10 mouse cellular contexts compared by ENCODE assay signal in genomic region chr6:120927765-120928164, GRCm38 (mm10). TPM values are rescaled to one million over a fixed set of nuclear protein-coding genes. Genes with fewer than 3 reads are reported as not detected.
DNase-seq lines count a peak whose midpoint lies in the region; ATAC-seq and TF ChIP-seq lines count a peak whose summit lies in the region.
"Had no signal": no experiment of that assay in that cellular context is flagged by ENCODE, and none has a peak within 500 bp of the region (broad histone marks: within the 10 kb centered on the region; RNA-seq: fewer than 3 reads in every experiment).

No protein-coding gene starts in this region.

- no peak for ATAC-seq in granulocyte monocyte progenitor cell, adult 5-6 weeks (replicated peaks; ENCODE audit: poor library complexity, severe bottlenecking)

- no peak for TF ChIP-seq CTCF in liver, adult 2 months (IDR thresholded peaks at IDR 0.05; ENCODE audit: low read depth, low read length)

- 0 out of 2 replicates have a peak overlapping the region, but pooled peaks have one; percentile 2 for H3K27ac ChIP-seq in liver, adult 2 months (replicated peaks; ENCODE audit: insufficient read depth, low read depth, low read length)
- no peak overlapping the region for H3K27ac ChIP-seq in hindbrain, embryonic 10.5 days
- H3K27ac ChIP-seq: liver, embryonic 13.5 days had no signal

- H3K4me3 ChIP-seq in liver, adult 2 months (ENCODE audit: insufficient read depth, low read depth, low read length), result no peak overlapping the region
- no peak overlapping the region for H3K4me3 ChIP-seq in hindbrain, embryonic 10.5 days
- H3K4me3 ChIP-seq: erythroblast, embryonic 14.5 days; liver, embryonic 13.5 days had no signal

- no peak overlapping the region for H3K9ac ChIP-seq in liver, adult 2 months (ENCODE audit: low read depth, low read length)
- H3K9ac ChIP-seq: liver, embryonic 13.5 days had no signal

- H3K9me3 ChIP-seq in hindbrain, embryonic 10.5 days, result no peaks in the 10 kb centered on the region
- H3K9me3 ChIP-seq: liver, embryonic 13.5 days had no signal

- no peak for TF ChIP-seq POLR2A in liver, adult 2 months (IDR thresholded peaks at IDR 0.05; ENCODE audit: extremely low read depth, insufficient read depth, low read length)

- H3K4me1 ChIP-seq in liver, adult 2 months (ENCODE audit: control insufficient read depth, insufficient read depth, low read length), result peaks cover 14% of the 10 kb centered on the region
- no peaks in the 10 kb centered on the region for H3K4me1 ChIP-seq in hindbrain, embryonic 10.5 days (replicated peaks)

- DNase-seq in liver, adult 2 months (ENCODE audit: extremely low read depth, low read depth, low spot score), result peak; percentile 79
- no peak for DNase-seq in liver
- DNase-seq in adrenal gland, postnatal 10 days, result peak; percentile 82
- DNase-seq in gastrocnemius, postnatal 25 days, result peak; percentile 17
- peak; percentile 63 for DNase-seq in lung, postnatal 36 days
- no peak for DNase-seq in hindbrain, embryonic 10.5 days (ENCODE audit: low spot score)
- no peak for DNase-seq in thymus, adult 18-20 months
- DNase-seq: liver, embryonic 13.5 days had no signal

- H3K36me3 ChIP-seq in liver, adult 2 months (ENCODE audit: control insufficient read depth, insufficient read depth, low read length), result peaks cover 2% of the 10 kb centered on the region; the same call in 1 of the 2 replicates
- H3K36me3 ChIP-seq in hindbrain, embryonic 10.5 days, result peaks cover 15% of the 10 kb centered on the region

- H3K79me2 ChIP-seq in liver, adult 2 months (ENCODE audit: control insufficient read depth, insufficient read depth, low read length), result no peaks in the 10 kb centered on the region

- 13% methylated on average over 3 of the region's 3 CpGs for WGBS in liver, adult 2 months
- 84% methylated on average over 3 of the region's 3 CpGs for WGBS in hindbrain, embryonic 10.5 days

- H3K27me3 ChIP-seq in liver, adult 2 months (ENCODE audit: control insufficient read depth, insufficient read depth, low read length), result no peaks in the 10 kb centered on the region
- no peaks in the 10 kb centered on the region for H3K27me3 ChIP-seq in hindbrain, embryonic 10.5 days (ENCODE audit: insufficient read depth, poor library complexity, severe bottlenecking)
- H3K27me3 ChIP-seq: liver, embryonic 13.5 days had no signal

RNA-seq across cellular contexts. Expression of gene Bid, which starts 11.1 kb away (rescaled TPM):
- total RNA-seq in liver, adult 2 months (2014; rRNA removed), result 13.9 and 16.8 TPM in 2 replicates
- 6.1 and 6.9 TPM in 2 replicates for polyA plus RNA-seq in liver, adult 2 months (2012; rRNA removed)
- 1 to 10 TPM; 6.4 to 7.0 TPM for total RNA-seq in adrenal gland, postnatal 10 days (2021)
- total RNA-seq in gastrocnemius, postnatal 25 days (2021), result under 1 TPM; 0.48 to 0.87 TPM
- 15.7 and 17.5 TPM in 2 replicates for polyA plus RNA-seq in hindbrain, embryonic 10.5 days (2016; fragmentation: Nextera tagmentation; extraction: Ambion mirVana)
- 90.9 and 98.7 TPM in 2 replicates for total RNA-seq in granulocyte monocyte progenitor cell, adult 5-6 weeks (2014; fragmentation: Nextera tagmentation)
- 64.6 and 66.4 TPM in 2 replicates for total RNA-seq in granulocyte monocyte progenitor cell, adult 5-6 weeks (2017)

Comparison
In these comparisons a context has a peak if more than half of its experiments do, and no peak if none do; other contexts are left out.
1. DNase-seq: peak in liver, adult 2 months (single experiment), adrenal gland, postnatal 10 days (single experiment), gastrocnemius, postnatal 25 days (single experiment) and lung, postnatal 36 days (single experiment); none in liver (single experiment), hindbrain, embryonic 10.5 days (single experiment) and thymus, adult 18-20 months (0 of 2).